Mouse (Mus musculus): ENCODE results near the gene Calu. TPM values are rescaled to one million over a fixed set of nuclear protein-coding genes. Genes with fewer than 3 reads are reported as not detected.

Calu gene
- total and polyA plus RNA-seq, 3 experiments = 79.4 to 419 (median 98.0) TPM

DNA sequence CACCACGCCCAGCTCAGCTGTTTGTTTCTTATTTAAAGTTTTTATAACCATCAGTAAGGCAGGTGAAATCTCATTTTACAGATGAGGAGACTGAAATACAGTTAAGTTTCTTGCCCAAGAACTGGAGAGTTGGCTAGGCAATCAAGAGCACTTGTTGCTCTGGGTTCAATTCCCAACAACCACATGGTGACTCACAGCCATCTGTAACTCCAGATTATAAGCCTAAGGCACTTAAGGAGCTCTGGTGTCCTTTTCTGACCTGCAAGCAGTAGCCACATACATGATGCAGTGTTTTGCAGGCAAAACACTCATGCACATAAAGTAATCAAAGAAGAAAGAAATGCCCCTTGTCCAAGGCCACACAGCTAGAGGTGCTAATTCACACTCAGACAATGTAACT lies 17.4 kb downstream of the Calu start:
- no peak for DNase-seq (ENCODE audit: low read depth, low spot score)
- H3K79me2 ChIP-seq (ENCODE audit: control insufficient read depth, insufficient read depth, low read length, poor library complexity) = no peaks in the 10 kb centered on the region
- no peak overlapping the region for H3K9ac ChIP-seq (ENCODE audit: control insufficient read depth, low read depth, low read length, poor library complexity, severe bottlenecking)
- no peak overlapping the region for H3K4me3 ChIP-seq (ENCODE audit: control insufficient read depth in 1 of 2, insufficient read depth in 1 of 2, low read depth in 2 of 2, low read length in 2 of 2)
- peaks cover 0 to 12% of the 10 kb centered on the region in 2 experiments; a peak in 2 of 4 replicates for H3K36me3 ChIP-seq (ENCODE audit: control insufficient read depth in 1 of 2, insufficient read depth in 2 of 2, low read length in 2 of 2)
- TF ChIP-seq NRF1 (IDR thresholded peaks at IDR 0.05; ENCODE audit: insufficient read depth, low read depth, low read length, poor library complexity, severe bottlenecking) = no peak
- no peak for TF ChIP-seq MXI1 (IDR thresholded peaks at IDR 0.05; ENCODE audit: low read depth, low read length)
- no peak for TF ChIP-seq ZNF384 (IDR thresholded peaks at IDR 0.05; ENCODE audit: low read depth, low read length)
- TF ChIP-seq BHLHE40 (IDR thresholded peaks at IDR 0.05; ENCODE audit: borderline replicate concordance, low read depth, low read length) = no peak
- TF ChIP-seq RAD21 (IDR thresholded peaks at IDR 0.05; ENCODE audit: low read depth, low read length) = no peak
- TF ChIP-seq ETS1 (IDR thresholded peaks at IDR 0.05; ENCODE audit: low read depth, low read length) = no peak
- TF ChIP-seq ZC3H11A (IDR thresholded peaks at IDR 0.05; ENCODE audit: low read depth, low read length) = no peak
- no peak for TF ChIP-seq POLR2AphosphoS5 (IDR thresholded peaks at IDR 0.05; ENCODE audit: borderline replicate concordance, low read depth, low read length)
- TF ChIP-seq ZKSCAN1 (IDR thresholded peaks at IDR 0.05; ENCODE audit: low read depth, low read length) = no peak
- H3K9me3 ChIP-seq (replicated peaks; ENCODE audit: insufficient read depth, low read length) = no peaks in the 10 kb centered on the region
- H3K4me1 ChIP-seq (ENCODE audit: control insufficient read depth in 1 of 2, insufficient read depth in 2 of 2, low read length in 2 of 2) = no peaks in the 10 kb centered on the region
- no peak overlapping the region for H3K27ac ChIP-seq (ENCODE audit: control insufficient read depth, low read depth, low read length)
- H3K27me3 ChIP-seq (ENCODE audit: control insufficient read depth in 1 of 2, insufficient read depth in 2 of 2, low read length in 2 of 2) = no peaks in the 10 kb centered on the region

DNA sequence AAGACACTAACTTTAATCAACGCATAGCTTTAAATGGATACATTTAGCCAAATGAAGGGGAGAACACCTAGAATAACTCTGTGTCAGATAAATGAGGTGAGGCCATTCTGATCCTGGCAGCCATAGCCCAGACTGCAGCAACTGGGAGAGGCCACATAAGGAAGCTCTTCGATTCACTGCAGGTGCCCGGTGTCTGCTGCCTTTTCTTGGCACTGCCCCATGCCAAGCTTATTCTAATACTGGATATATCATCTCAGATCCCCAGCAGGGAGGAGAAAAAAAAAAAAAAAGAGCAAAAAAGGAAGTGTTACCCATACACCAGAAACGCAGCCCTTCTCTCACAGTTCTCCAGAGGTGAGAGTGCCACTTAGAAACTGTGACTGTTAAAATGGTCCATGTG lies 29.5 kb downstream of the Calu start:
- Histone ChIP-seq H3K4me1 (ENCODE audit: control insufficient read depth in 1 of 2, insufficient read depth in 2 of 2, low read length in 2 of 2) (peaks cover 3 to 6% of the 10 kb centered on the region in 2 experiments), H3K9me3 (replicated peaks; ENCODE audit: insufficient read depth, low read length) (no peaks in the 10 kb centered on the region), H3K36me3 (ENCODE audit: control insufficient read depth in 1 of 2, insufficient read depth in 2 of 2, low read length in 2 of 2) (peaks cover 4 to 13% of the 10 kb centered on the region in 2 experiments), H3K79me2 (ENCODE audit: control insufficient read depth, insufficient read depth, low read length, poor library complexity) (no peaks in the 10 kb centered on the region), H3K27ac (ENCODE audit: control insufficient read depth, low read depth, low read length) (no peak overlapping the region), H3K9ac (ENCODE audit: control insufficient read depth, low read depth, low read length, poor library complexity, severe bottlenecking) (no peak overlapping the region), H3K4me3 (ENCODE audit: control insufficient read depth in 1 of 2, insufficient read depth in 1 of 2, low read depth in 2 of 2, low read length in 2 of 2) (no peak overlapping the region), H3K27me3 (ENCODE audit: control insufficient read depth in 1 of 2, insufficient read depth in 2 of 2, low read length in 2 of 2) (no peaks in the 10 kb centered on the region)
- DNase-seq (ENCODE audit: low read depth, low spot score) = peak; percentile 23
- TF ChIP-seq CTCF (IDR thresholded peaks at IDR 0.05 in 2 of 3, conservative IDR thresholded peaks at IDR 0.05 in 1 of 3; ENCODE audit: control insufficient read depth in 1 of 3, insufficient read depth in 1 of 3, low read depth in 2 of 3, low read length in 3 of 3, poor library complexity in 1 of 3, severe bottlenecking in 1 of 3) (no peak), ZNF384 (IDR thresholded peaks at IDR 0.05; ENCODE audit: low read depth, low read length) (peak; percentile 89)

DNA sequence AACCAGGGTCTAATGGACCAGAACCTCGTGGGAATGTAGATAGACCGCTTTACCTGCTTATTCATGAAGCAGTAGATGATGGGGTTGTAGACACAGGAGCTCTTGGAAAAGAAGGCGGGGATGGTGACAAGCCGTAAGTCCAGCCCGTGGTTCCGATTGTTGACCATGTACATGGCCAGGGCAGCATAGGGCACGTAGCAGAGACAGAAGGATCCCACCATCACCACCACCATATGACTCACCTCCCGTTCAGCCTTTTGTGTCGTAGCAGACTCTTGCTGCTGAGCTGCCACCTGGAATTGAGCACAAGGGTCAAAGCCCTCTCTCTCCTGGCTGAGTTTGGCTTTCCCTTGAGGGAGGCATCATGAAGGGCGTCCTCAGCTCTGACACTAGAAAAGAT lies 30.8 kb downstream of the Calu start:
- Histone ChIP-seq H3K9me3 (replicated peaks; ENCODE audit: insufficient read depth, low read length) (no peaks in the 10 kb centered on the region), H3K4me1 (ENCODE audit: control insufficient read depth in 1 of 2, insufficient read depth in 2 of 2, low read length in 2 of 2) (peaks cover 0 to 2% of the 10 kb centered on the region in 2 experiments; a peak in 2 of 4 replicates), H3K79me2 (ENCODE audit: control insufficient read depth, insufficient read depth, low read length, poor library complexity) (no peaks in the 10 kb centered on the region), H3K36me3 (ENCODE audit: control insufficient read depth in 1 of 2, insufficient read depth in 2 of 2, low read length in 2 of 2) (peaks cover 0 to 6% of the 10 kb centered on the region in 2 experiments; a peak in 3 of 4 replicates), H3K4me3 (ENCODE audit: control insufficient read depth in 1 of 2, insufficient read depth in 1 of 2, low read depth in 2 of 2, low read length in 2 of 2) (no peak overlapping the region), H3K27ac (ENCODE audit: control insufficient read depth, low read depth, low read length) (no peak overlapping the region), H3K27me3 (ENCODE audit: control insufficient read depth in 1 of 2, insufficient read depth in 2 of 2, low read length in 2 of 2) (no peaks in the 10 kb centered on the region), H3K9ac (ENCODE audit: control insufficient read depth, low read depth, low read length, poor library complexity, severe bottlenecking) (no peak overlapping the region)
- no peak for DNase-seq (ENCODE audit: low read depth, low spot score)
- TF ChIP-seq TBP (IDR thresholded peaks at IDR 0.05; ENCODE audit: low read depth, low read length) = no peak
- TF ChIP-seq MYC (IDR thresholded peaks at IDR 0.05; ENCODE audit: low read depth, low read length) = no peak
- TF ChIP-seq SMC3 (IDR thresholded peaks at IDR 0.05; ENCODE audit: low read depth, low read length) = no peak
- no peak for TF ChIP-seq KAT2A (conservative IDR thresholded peaks at IDR 0.05; ENCODE audit: low read depth, low read length)
- no peak for TF ChIP-seq TAL1 (IDR thresholded peaks at IDR 0.05; ENCODE audit: low read length)
- no peak for TF ChIP-seq CTCF (IDR thresholded peaks at IDR 0.05 in 2 of 3, conservative IDR thresholded peaks at IDR 0.05 in 1 of 3; ENCODE audit: control insufficient read depth in 1 of 3, insufficient read depth in 1 of 3, low read depth in 2 of 3, low read length in 3 of 3, poor library complexity in 1 of 3, severe bottlenecking in 1 of 3)
- no peak for TF ChIP-seq ETS1 (IDR thresholded peaks at IDR 0.05; ENCODE audit: low read depth, low read length)
- TF ChIP-seq ZC3H11A (IDR thresholded peaks at IDR 0.05; ENCODE audit: low read depth, low read length) = no peak

Data from MEL (cell line).